20 mouse cellular contexts compared by ENCODE assay signal in genomic region chr3:138193683-138194302, GRCm38 (mm10). TPM values are rescaled to one million over a fixed set of nuclear protein-coding genes. Genes with fewer than 3 reads are reported as not detected.
"Had no signal": no experiment of that assay in that cellular context is flagged by ENCODE, and none has a peak within 500 bp of the region (broad histone marks: within the 10 kb centered on the region; RNA-seq: fewer than 3 reads in every experiment).

Gene 4930579F01Rik, minus strand, starts transcription at chr3:138193825.

- H3K27me3 ChIP-seq: liver, embryonic 15.5 days had no signal

- H3K36me3 ChIP-seq: kidney, embryonic 15.5 days; limb, embryonic 10.5 days; liver, embryonic 15.5 days; midbrain, embryonic 12.5 days had no signal

- DNase-seq: kidney, adult 2 months; kidney, postnatal 14 days; lung, adult 2 months; right cerebral cortex, postnatal 14 days; thymus, adult 18-20 months; thymus, postnatal 25 days had no signal

- ATAC-seq: lung, postnatal 0 days had no signal

- H3K27ac ChIP-seq: kidney, embryonic 15.5 days; left cerebral cortex, adult 2 months; limb, embryonic 10.5 days; liver, embryonic 15.5 days; macrophage; midbrain, embryonic 12.5 days had no signal

- H3K4me1 ChIP-seq: liver, embryonic 15.5 days; midbrain, embryonic 12.5 days had no signal

- H3K4me3 ChIP-seq: kidney, embryonic 15.5 days; left cerebral cortex, adult 2 months; limb, embryonic 10.5 days; liver, embryonic 15.5 days; megakaryocyte, embryonic 14.5 days; midbrain, embryonic 12.5 days had no signal

RNA-seq across cellular contexts. Expression of gene 4930579F01Rik, which starts in this region (rescaled TPM):
- total RNA-seq: layer of hippocampus, adult 8-10 months; layer of hippocampus, postnatal 14 days; left cerebral cortex, adult 2 months; left cerebral cortex, postnatal 14 days; midbrain, postnatal 0 days had no signal
- polyA plus RNA-seq: kidney, adult 2 months; limb, embryonic 10.5 days; liver, embryonic 11.5 days; liver, embryonic 15.5 days; lung, adult 2 months; lung, postnatal 0 days; macrophage; midbrain, embryonic 12.5 days; midbrain, postnatal 0 days; neural tube, embryonic 14.5 days had no signal
